Mouse (Mus musculus): Measurements from ENCODE around the gene Olfr463.

Olfr463 gene

GRCm38 (mm10) chr11:87847884-87848283, 49.3 kb downstream of the Olfr463 start:
- in situ Hi-C loops (cut with MboI, MseI): no loop called here

GRCm38 (mm10) chr11:87846968-87847600, 50.1 kb downstream of the Olfr463 start:
- in situ Hi-C loops (cut with MboI, MseI): no loop called here

All from T-helper 2 cell (primary cell).